Mouse (Mus musculus) embryo, embryonic 9.5 days (tissue): ENCODE measurements around the gene Elmsan1.

Source experiments
- DNase-seq: peaks from one replicate; pipeline ENCODE4 v3.0.0-alpha.2; 2017; ENCODE audit errors: extremely low spot score

Gene Elmsan1

GRCm38 (mm10) chr12:84192741-84193641 lies 25.7 kb downstream of the Elmsan1 start:
- DNase-seq, result peak; percentile 73

- peak; percentile 33 for DNase-seq
Observed at GRCm38 (mm10) chr12:84192280-84192679, 26.4 kb downstream of the Elmsan1 start.

- no peak for DNase-seq
Observed at GRCm38 (mm10) chr12:84191770-84192169, 26.9 kb downstream of the Elmsan1 start.

GRCm38 (mm10) chr12:84191190-84191589 lies 27.5 kb downstream of the Elmsan1 start:
- DNase-seq, result no peak

GRCm38 (mm10) chr12:84190151-84190820 lies 28.4 kb downstream of the Elmsan1 start:
- DNase-seq, result no peak

GRCm38 (mm10) chr12:84188881-84189444 lies 29.7 kb downstream of the Elmsan1 start:
- DNase-seq, result no peak

GRCm38 (mm10) chr12:84187752-84188601 lies 30.7 kb downstream of the Elmsan1 start:
- no peak for DNase-seq

- DNase-seq, result no peak
Observed at GRCm38 (mm10) chr12:84186950-84187349, 31.7 kb downstream of the Elmsan1 start.

GRCm38 (mm10) chr12:84186536-84186935 lies 32.1 kb downstream of the Elmsan1 start:
- DNase-seq, result no peak

- DNase-seq, result no peak
Observed at GRCm38 (mm10) chr12:84185547-84185946, 33.1 kb downstream of the Elmsan1 start.

- DNase-seq, result no peak
Observed at GRCm38 (mm10) chr12:84184979-84185378, 33.7 kb downstream of the Elmsan1 start.

GRCm38 (mm10) chr12:84181999-84182398 lies 36.7 kb downstream of the Elmsan1 start:
- DNase-seq, result no peak

- no peak for DNase-seq
Observed at GRCm38 (mm10) chr12:84180701-84181435, 37.8 kb downstream of the Elmsan1 start.

GRCm38 (mm10) chr12:84180090-84180489 lies 38.6 kb downstream of the Elmsan1 start:
- no peak for DNase-seq

- DNase-seq, result no peak
Observed at GRCm38 (mm10) chr12:84178652-84179445, 39.8 kb downstream of the Elmsan1 start.

GRCm38 (mm10) chr12:84178052-84178451 lies 40.6 kb downstream of the Elmsan1 start:
- no peak for DNase-seq

GRCm38 (mm10) chr12:84176886-84177765 lies 41.6 kb downstream of the Elmsan1 start:
- DNase-seq, result peak; percentile 45

- DNase-seq, result peak; percentile 65
Observed at GRCm38 (mm10) chr12:84176126-84176769, 42.4 kb downstream of the Elmsan1 start.

GRCm38 (mm10) chr12:84175659-84176061 lies 43.0 kb downstream of the Elmsan1 start:
- peak; percentile 81 for DNase-seq
